Mouse (Mus musculus): Measurements from ENCODE around the gene Sec14l2.

GRCm38 (mm10) chr11:4095171-4096053 lies 27.8 kb downstream of the Sec14l2 start, which contains the start of gene Mtfp1:
- TF ChIP-seq CTCF (IDR thresholded peaks at IDR 0.05; ENCODE audit: insufficient read depth, low read length) (no peak), POLR2A (IDR thresholded peaks at IDR 0.05; ENCODE audit: borderline replicate concordance, extremely low read depth, low read depth, low read length) (no peak)
